Mouse (Mus musculus): ENCODE measurements around the gene Dync1li1. TPM values are rescaled to one million over a fixed set of nuclear protein-coding genes. Genes with fewer than 3 reads are reported as not detected.
A peak's percentile ranks its signal among the peaks of the same experiment; 100 is the strongest.

Dync1li1 gene
- total and polyA plus RNA-seq, 3 experiments: 35.2 to 40.0 TPM; not detected in 1

DNA sequence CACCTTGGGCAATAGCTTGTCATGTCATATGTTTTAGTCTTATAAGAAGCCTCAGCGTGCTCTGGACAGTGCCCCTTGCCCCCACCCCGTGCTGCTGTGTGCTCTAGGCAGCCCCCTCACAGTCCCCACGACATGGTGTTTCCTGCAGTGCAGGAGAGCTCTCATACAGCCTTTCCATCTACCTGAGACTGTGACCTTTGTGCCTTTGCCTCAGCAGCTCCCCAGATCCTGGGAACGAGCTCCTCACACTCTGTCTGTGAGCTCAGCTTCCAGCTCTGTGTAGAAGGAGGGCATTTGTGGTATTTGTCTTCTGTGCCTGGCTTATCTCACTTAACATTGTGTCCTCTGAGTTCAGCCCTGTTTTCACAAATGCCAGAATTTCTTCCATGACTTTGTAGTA, 13.3 kb downstream of the Dync1li1 start:
- H3K36me3 ChIP-seq (ENCODE audit: control insufficient read depth in 1 of 2, insufficient read depth in 2 of 2, low read length in 2 of 2): peaks cover 0 to 7% of the 10 kb centered on the region in 2 experiments; a peak in 2 of 4 replicates

GRCm38 (mm10) chr9:114707805-114708204, 19.2 kb downstream of the Dync1li1 start:
- peaks cover 3 to 22% of the 10 kb centered on the region in 2 experiments; a peak in 3 of 4 replicates for H3K36me3 ChIP-seq (ENCODE audit: control insufficient read depth in 1 of 2, insufficient read depth in 2 of 2, low read length in 2 of 2)
- H3K27me3 ChIP-seq (ENCODE audit: control insufficient read depth in 1 of 2, insufficient read depth in 2 of 2, low read length in 2 of 2): no peaks in the 10 kb centered on the region
- TF ChIP-seq MAFK (IDR thresholded peaks at IDR 0.05; ENCODE audit: borderline replicate concordance, low read depth, low read length): no peak
- TF ChIP-seq GATA1 (IDR thresholded peaks at IDR 0.05; ENCODE audit: low read depth, low read length): 0 out of 2 replicates have a peak, but pooled peaks have one; percentile 27
- no peak for DNase-seq (ENCODE audit: low read depth, low spot score)
- H3K9me3 ChIP-seq (replicated peaks; ENCODE audit: insufficient read depth, low read length): no peaks in the 10 kb centered on the region
- peaks cover 0 to 3% of the 10 kb centered on the region in 2 experiments; a peak in 1 of 4 replicates for H3K4me1 ChIP-seq (ENCODE audit: control insufficient read depth in 1 of 2, insufficient read depth in 2 of 2, low read length in 2 of 2)
- H3K79me2 ChIP-seq (ENCODE audit: control insufficient read depth, insufficient read depth, low read length, poor library complexity): peaks cover 3% of the 10 kb centered on the region; the same call in 1 of the 2 replicates
- H3K9ac ChIP-seq (ENCODE audit: control insufficient read depth, low read depth, low read length, poor library complexity, severe bottlenecking): no peak overlapping the region
- H3K4me3 ChIP-seq (ENCODE audit: control insufficient read depth in 1 of 2, insufficient read depth in 1 of 2, low read depth in 2 of 2, low read length in 2 of 2): no peak overlapping the region
- no peak overlapping the region for H3K27ac ChIP-seq (ENCODE audit: control insufficient read depth, low read depth, low read length)

More for the DNA sequence above, 13.3 kb downstream of the Dync1li1 start:
- no peaks in the 10 kb centered on the region for H3K27me3 ChIP-seq (ENCODE audit: control insufficient read depth in 1 of 2, insufficient read depth in 2 of 2, low read length in 2 of 2)
- H3K4me3 ChIP-seq (ENCODE audit: control insufficient read depth in 1 of 2, insufficient read depth in 1 of 2, low read depth in 2 of 2, low read length in 2 of 2): no peak overlapping the region
- no peak for DNase-seq (ENCODE audit: low read depth, low spot score)
- H3K9ac ChIP-seq (ENCODE audit: control insufficient read depth, low read depth, low read length, poor library complexity, severe bottlenecking): no peak overlapping the region
- no peak overlapping the region for H3K27ac ChIP-seq (ENCODE audit: control insufficient read depth, low read depth, low read length)
- TF ChIP-seq CTCF (IDR thresholded peaks at IDR 0.05 in 2 of 3, conservative IDR thresholded peaks at IDR 0.05 in 1 of 3; ENCODE audit: control insufficient read depth in 1 of 3, insufficient read depth in 1 of 3, low read depth in 2 of 3, low read length in 3 of 3, poor library complexity in 1 of 3, severe bottlenecking in 1 of 3) (no peak), MYB (IDR thresholded peaks at IDR 0.05; ENCODE audit: low read depth, low read length) (no peak), TCF12 (IDR thresholded peaks at IDR 0.05; ENCODE audit: low read depth, low read length) (no peak), NRF1 (IDR thresholded peaks at IDR 0.05; ENCODE audit: insufficient read depth, low read depth, low read length, poor library complexity, severe bottlenecking) (no peak), CHD2 (IDR thresholded peaks at IDR 0.05; ENCODE audit: low read length) (no peak), TAL1 (IDR thresholded peaks at IDR 0.05; ENCODE audit: low read length) (no peak), ZMIZ1 (IDR thresholded peaks at IDR 0.05; ENCODE audit: low read depth, low read length) (no peak), RAD21 (IDR thresholded peaks at IDR 0.05; ENCODE audit: low read depth, low read length) (no peak), MAFK (IDR thresholded peaks at IDR 0.05; ENCODE audit: borderline replicate concordance, low read depth, low read length) (no peak), MXI1 (IDR thresholded peaks at IDR 0.05; ENCODE audit: low read depth, low read length) (no peak), GATA1 (IDR thresholded peaks at IDR 0.05; ENCODE audit: low read depth, low read length) (no peak), POLR2AphosphoS2 (IDR thresholded peaks at IDR 0.05; ENCODE audit: low read length) (no peak), MAX (IDR thresholded peaks at IDR 0.05; ENCODE audit: low read length) (no peak), SIN3A (IDR thresholded peaks at IDR 0.05; ENCODE audit: low read length) (no peak), E2F4 (IDR thresholded peaks at IDR 0.05; ENCODE audit: borderline replicate concordance, low read depth, low read length) (no peak), POLR2A (IDR thresholded peaks at IDR 0.05; ENCODE audit: control insufficient read depth in 1 of 2, insufficient read depth in 1 of 2, low read depth in 1 of 2, low read length in 2 of 2, poor library complexity in 1 of 2) (no peak), CHD1 (IDR thresholded peaks at IDR 0.05; ENCODE audit: low read depth, low read length) (no peak), MEF2A (IDR thresholded peaks at IDR 0.05; ENCODE audit: extremely low read depth, insufficient replicate concordance, low read depth, low read length, poor library complexity, severe bottlenecking) (no peak)
- H3K4me1 ChIP-seq (ENCODE audit: control insufficient read depth in 1 of 2, insufficient read depth in 2 of 2, low read length in 2 of 2): no peaks in the 10 kb centered on the region
- peaks cover 10% of the 10 kb centered on the region for H3K79me2 ChIP-seq (ENCODE audit: control insufficient read depth, insufficient read depth, low read length, poor library complexity)
- H3K9me3 ChIP-seq (replicated peaks; ENCODE audit: insufficient read depth, low read length): no peaks in the 10 kb centered on the region

Data from MEL (cell line).